Mouse (Mus musculus): ENCODE measurements around the gene Galnt14.

DNA sequence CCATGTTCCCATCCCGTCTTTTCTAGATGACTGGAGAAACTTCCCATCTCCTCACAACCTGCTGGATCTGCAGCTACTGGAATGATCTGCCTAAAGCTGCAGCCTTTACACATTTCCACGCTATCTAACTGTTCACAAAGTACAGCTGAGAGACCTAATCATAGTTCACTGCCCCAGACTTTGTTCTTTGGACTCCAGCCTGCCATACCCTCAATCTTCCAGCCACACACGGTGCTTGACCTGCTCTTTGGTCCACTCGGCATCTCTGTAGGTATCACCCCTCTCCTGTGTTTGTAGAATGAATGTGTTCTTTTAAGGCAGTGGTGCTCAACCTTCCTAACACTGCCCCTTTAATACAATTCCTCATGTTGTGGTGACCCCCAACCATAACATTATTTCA is 155.6 kb downstream of the Galnt14 start:
- TF ChIP-seq CTCF (IDR thresholded peaks at IDR 0.05; ENCODE audit: control insufficient read depth, insufficient read depth, low read length) (no peak), POLR2A (IDR thresholded peaks at IDR 0.05; ENCODE audit: borderline replicate concordance, control insufficient read depth, low read depth, low read length) (no peak)
